Mouse (Mus musculus): ENCODE results near the gene Sstr3. TPM values are rescaled to one million over a fixed set of nuclear protein-coding genes. Genes with fewer than 3 reads are reported as not detected.
A peak's percentile ranks its signal among the peaks of the same experiment; 100 is the strongest.

Gene Sstr3
- polyA plus RNA-seq, 1 experiment from 2014 or later: 0.24 TPM

GRCm38 (mm10) chr15:78535723-78536421 lies 8.6 kb downstream of the Sstr3 start:
- Histone ChIP-seq H3K4me2 (replicated peaks) (no peak overlapping the region), H3K4me1 (replicated peaks) (peaks cover 16% of the 10 kb centered on the region), H3K27ac (no peak overlapping the region), H3K4me3 (replicated peaks) (no peak overlapping the region), H3K27me3 (replicated peaks) (no peaks in the 10 kb centered on the region), H3K9ac (no peak overlapping the region), H3K9me3 (no peaks in the 10 kb centered on the region), H3K36me3 (no peaks in the 10 kb centered on the region)
- 57% methylated on average over 10 of the region's 10 CpGs for WGBS
- ATAC-seq: no peak

GRCm38 (mm10) chr15:78533346-78533835 lies 11.1 kb downstream of the Sstr3 start:
- ATAC-seq: no peak
- peak overlapping the region; percentile 61 for H3K27ac ChIP-seq
- 73% methylated on average over 10 of the region's 10 CpGs for WGBS

GRCm38 (mm10) chr15:78532566-78533345 lies 11.7 kb downstream of the Sstr3 start:
- Histone ChIP-seq H3K27me3 (replicated peaks) (no peaks in the 10 kb centered on the region), H3K4me3 (replicated peaks) (no peak overlapping the region), H3K9ac (peak overlapping the region; percentile 12; the same call in 1 of the 2 replicates), H3K36me3 (no peaks in the 10 kb centered on the region), H3K4me1 (replicated peaks) (peaks cover 35% of the 10 kb centered on the region), H3K4me2 (replicated peaks) (no peak overlapping the region; the same call in none of the 2 replicates), H3K9me3 (no peaks in the 10 kb centered on the region), H3K27ac (peak overlapping the region; percentile 61)
- WGBS: 48% methylated on average over 10 of the region's 10 CpGs
- peak; percentile 19 for ATAC-seq

More at GRCm38 (mm10) chr15:78533346-78533835, 11.1 kb downstream of the Sstr3 start:
- no peaks in the 10 kb centered on the region for H3K27me3 ChIP-seq (replicated peaks)
- H3K4me3 ChIP-seq (replicated peaks): no peak overlapping the region
- no peak overlapping the region for H3K9ac ChIP-seq
- no peaks in the 10 kb centered on the region for H3K36me3 ChIP-seq
- H3K4me2 ChIP-seq (replicated peaks): no peak overlapping the region
- H3K4me1 ChIP-seq (replicated peaks): peaks cover 35% of the 10 kb centered on the region
- H3K9me3 ChIP-seq: no peaks in the 10 kb centered on the region

- Histone ChIP-seq H3K4me3 (replicated peaks) (peak overlapping the region; percentile 21), H3K27ac (peak overlapping the region; percentile 79), H3K36me3 (no peaks in the 10 kb centered on the region), H3K4me2 (replicated peaks) (peak overlapping the region; percentile 59), H3K27me3 (replicated peaks) (no peaks in the 10 kb centered on the region), H3K9me3 (no peaks in the 10 kb centered on the region), H3K4me1 (replicated peaks) (peaks cover 35% of the 10 kb centered on the region), H3K9ac (peak overlapping the region; percentile 38)
- ATAC-seq: peak; percentile 90
- WGBS: under 1% methylated on average over 25 of the region's 25 CpGs
Observed at GRCm38 (mm10) chr15:78531901-78532469, 12.5 kb downstream of the Sstr3 start.

DNA sequence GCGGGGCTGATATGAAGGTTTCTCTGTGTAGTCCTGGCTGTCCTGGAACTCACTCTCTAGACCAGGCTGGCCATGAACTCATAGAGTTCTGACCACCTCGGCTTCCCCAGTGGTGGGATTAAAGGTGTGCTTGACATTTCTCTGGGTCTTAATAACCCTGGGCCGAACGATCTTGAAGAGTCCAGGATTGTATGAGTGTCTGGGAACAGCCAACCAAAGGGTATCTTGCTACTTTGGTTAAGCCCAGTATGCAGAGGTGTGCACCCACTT lies 13.1 kb downstream of the Sstr3 start:
- peak overlapping the region; percentile 21; the same call in 1 of the 2 replicates for H3K4me3 ChIP-seq (replicated peaks)
- peak overlapping the region; percentile 38; the same call in 1 of the 2 replicates for H3K9ac ChIP-seq
- peak overlapping the region; percentile 59 for H3K4me2 ChIP-seq (replicated peaks)
- H3K27me3 ChIP-seq (replicated peaks): no peaks in the 10 kb centered on the region
- H3K4me1 ChIP-seq (replicated peaks): peaks cover 35% of the 10 kb centered on the region
- peak overlapping the region; percentile 79 for H3K27ac ChIP-seq
- no peaks in the 10 kb centered on the region for H3K9me3 ChIP-seq
- ATAC-seq: no peak; the same call in 1 of the 2 replicates
- no peaks in the 10 kb centered on the region for H3K36me3 ChIP-seq
- 68% methylated on average over 4 of the region's 4 CpGs for WGBS

GRCm38 (mm10) chr15:78530671-78531450 lies 13.6 kb downstream of the Sstr3 start, which contains the start of gene C1qtnf6:
Gene C1qtnf6, minus strand, starts transcription at chr15:78531416.
- Histone ChIP-seq H3K9me3 (no peaks in the 10 kb centered on the region), H3K4me1 (replicated peaks) (peaks cover 35% of the 10 kb centered on the region), H3K4me3 (replicated peaks) (peak within 1 kb of the TSS; percentile 21)

DNA sequence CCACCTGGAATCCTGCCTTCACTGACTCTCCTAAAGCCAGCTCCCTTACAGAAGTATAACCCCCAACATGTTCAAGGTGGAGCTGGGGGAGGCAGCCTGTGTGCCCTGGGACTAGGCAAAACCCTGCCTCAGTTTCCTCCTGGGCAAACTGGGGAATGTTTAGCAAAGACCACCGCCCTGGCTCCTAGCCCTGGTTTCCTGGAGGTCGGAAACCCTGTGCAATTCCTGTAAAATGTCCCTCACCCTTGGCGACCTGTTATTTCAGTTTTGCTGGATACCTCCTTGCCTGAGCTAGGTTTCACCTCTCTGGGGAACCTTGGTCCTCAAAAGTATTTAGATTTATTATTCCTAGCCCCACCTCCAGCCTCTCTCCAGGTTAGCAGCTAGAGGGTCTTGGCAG lies 14.3 kb downstream of the Sstr3 start:
- Histone ChIP-seq H3K4me2 (replicated peaks) (peak overlapping the region; percentile 76; the same call in 1 of the 2 replicates), H3K4me3 (replicated peaks) (no peak overlapping the region), H3K27me3 (replicated peaks) (no peaks in the 10 kb centered on the region), H3K9ac (peak overlapping the region; percentile 62; the same call in 1 of the 2 replicates), H3K27ac (0 out of 2 replicates have a peak overlapping the region, but pooled peaks have one; percentile 78), H3K9me3 (no peaks in the 10 kb centered on the region), H3K4me1 (replicated peaks) (peaks cover 33% of the 10 kb centered on the region), H3K36me3 (no peaks in the 10 kb centered on the region)
- WGBS: 81% methylated on average over 3 of the region's 3 CpGs
- ATAC-seq: no peak

More at GRCm38 (mm10) chr15:78530671-78531450, 13.6 kb downstream of the Sstr3 start, which contains the start of gene C1qtnf6:
- H3K9ac ChIP-seq: peak within 1 kb of the TSS; percentile 62
- WGBS: 67% methylated on average over 17 of the region's 17 CpGs
- peak within 1 kb of the TSS; percentile 79 for H3K27ac ChIP-seq
- peak within 1 kb of the TSS; percentile 59 for H3K4me2 ChIP-seq (replicated peaks)
- no peak for ATAC-seq
- no peaks in the 10 kb centered on the region for H3K36me3 ChIP-seq
- H3K27me3 ChIP-seq (replicated peaks): no peaks in the 10 kb centered on the region

DNA sequence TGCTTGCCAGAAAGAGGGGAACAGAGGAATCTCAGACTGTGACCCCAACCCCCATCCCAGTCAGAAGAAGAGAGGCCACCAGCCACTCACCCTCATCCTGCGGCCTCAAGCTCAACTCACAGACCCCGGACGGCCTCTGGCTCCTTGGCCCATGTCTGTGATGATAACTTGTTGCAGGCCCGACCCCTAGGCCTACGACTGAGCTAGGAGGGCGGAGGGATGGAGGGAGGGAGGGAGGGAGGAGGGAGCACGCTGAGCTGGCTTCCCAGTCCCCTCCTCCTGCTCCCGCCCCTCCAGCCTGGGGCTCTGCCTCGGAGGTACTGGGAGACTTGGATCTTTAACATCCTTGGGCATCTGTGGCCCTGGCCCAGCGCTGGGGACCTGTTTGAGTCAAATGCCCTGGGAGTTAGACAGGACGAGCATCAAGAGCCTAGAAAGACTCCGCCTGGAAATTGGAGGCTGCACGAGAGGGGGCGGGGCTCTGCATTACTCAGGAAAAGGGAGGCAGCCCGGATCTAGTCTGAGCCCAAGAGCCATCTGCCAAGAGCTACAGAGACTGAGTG lies 15.0 kb downstream of the Sstr3 start:
- Histone ChIP-seq H3K27ac (peak overlapping the region; percentile 78), H3K4me3 (replicated peaks) (peak overlapping the region; percentile 36), H3K4me1 (replicated peaks) (peaks cover 33% of the 10 kb centered on the region), H3K9me3 (no peaks in the 10 kb centered on the region), H3K9ac (peak overlapping the region; percentile 62), H3K4me2 (replicated peaks) (peak overlapping the region; percentile 76), H3K36me3 (no peaks in the 10 kb centered on the region), H3K27me3 (replicated peaks) (no peaks in the 10 kb centered on the region)
- 6% methylated on average over 15 of the region's 15 CpGs for WGBS
- peak; percentile 46 for ATAC-seq

DNA sequence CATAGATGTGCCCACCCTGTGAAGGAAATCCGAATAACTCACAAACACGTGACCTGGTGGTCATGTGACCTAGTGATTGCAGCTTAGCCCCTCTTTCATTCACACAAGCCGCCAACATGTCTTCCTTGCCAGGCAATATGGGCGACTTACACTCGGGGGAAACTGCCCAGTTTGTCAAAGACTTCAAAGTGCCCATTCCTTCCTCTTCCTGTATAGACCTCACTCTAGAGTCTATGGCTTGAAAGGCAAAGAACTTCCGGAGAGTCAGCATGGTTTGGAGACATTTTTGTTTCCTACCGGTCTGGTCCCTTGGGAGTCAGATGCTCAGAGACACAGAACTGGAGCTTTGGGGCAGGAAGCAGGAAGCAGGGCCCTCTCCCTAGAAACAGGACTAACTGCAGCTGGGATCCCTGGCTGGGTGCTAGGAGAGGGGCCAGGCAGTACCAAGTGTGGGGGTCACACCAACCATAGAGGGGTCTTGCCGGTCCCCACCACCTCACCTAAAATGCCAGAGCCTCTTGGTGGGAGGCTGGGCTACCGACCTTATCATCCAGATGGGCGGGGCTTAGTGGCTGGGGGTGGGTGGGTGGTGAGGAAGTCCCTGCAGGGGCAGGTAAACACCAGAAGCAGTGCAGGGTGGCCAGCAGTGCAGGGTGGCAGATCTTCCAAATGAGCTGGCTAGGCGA lies 15.6 kb downstream of the Sstr3 start:
- Histone ChIP-seq H3K4me2 (replicated peaks) (peak overlapping the region; percentile 76), H3K27me3 (replicated peaks) (no peaks in the 10 kb centered on the region), H3K9me3 (no peaks in the 10 kb centered on the region), H3K36me3 (no peaks in the 10 kb centered on the region), H3K9ac (peak overlapping the region; percentile 62), H3K4me1 (replicated peaks) (peaks cover 33% of the 10 kb centered on the region), H3K27ac (peak overlapping the region; percentile 78), H3K4me3 (replicated peaks) (peak overlapping the region; percentile 36)
- no peak for ATAC-seq
- 32% methylated on average over 11 of the region's 11 CpGs for WGBS

DNA sequence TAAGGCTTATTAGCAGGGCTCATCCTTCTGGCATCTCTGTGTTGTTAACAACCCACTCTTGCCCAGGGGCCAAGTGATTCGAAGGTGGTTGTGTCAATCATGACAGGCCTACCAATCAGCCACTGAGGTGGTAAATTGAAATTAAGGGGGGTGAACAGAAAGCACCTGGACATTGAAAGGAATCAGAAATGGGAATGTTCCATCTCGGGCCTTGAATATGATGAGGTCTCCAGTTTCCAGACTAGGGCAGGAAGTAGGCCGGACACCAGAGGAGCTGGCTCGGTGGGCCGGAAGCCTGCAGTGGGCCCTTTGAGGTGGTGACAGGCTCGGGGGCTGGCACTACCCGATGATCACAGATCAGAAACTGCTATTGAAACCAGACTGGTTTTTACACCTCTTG lies 16.5 kb downstream of the Sstr3 start:
- H3K4me1 ChIP-seq (replicated peaks): peaks cover 30% of the 10 kb centered on the region
- H3K9ac ChIP-seq: 0 out of 2 replicates have a peak overlapping the region, but pooled peaks have one; percentile 17
- no peaks in the 10 kb centered on the region for H3K27me3 ChIP-seq (replicated peaks)
- no peak overlapping the region for H3K27ac ChIP-seq
- no peak for ATAC-seq
- WGBS: 74% methylated on average over 7 of the region's 7 CpGs
- no peaks in the 10 kb centered on the region for H3K9me3 ChIP-seq
- H3K36me3 ChIP-seq: no peaks in the 10 kb centered on the region
- no peak overlapping the region for H3K4me3 ChIP-seq (replicated peaks)
- no peak overlapping the region for H3K4me2 ChIP-seq (replicated peaks)

GRCm38 (mm10) chr15:78524163-78524562 lies 20.3 kb downstream of the Sstr3 start:
- Histone ChIP-seq H3K9ac (no peak overlapping the region), H3K4me3 (replicated peaks) (no peak overlapping the region), H3K27me3 (replicated peaks) (no peaks in the 10 kb centered on the region), H3K9me3 (no peaks in the 10 kb centered on the region), H3K36me3 (no peaks in the 10 kb centered on the region), H3K4me2 (replicated peaks) (no peak overlapping the region), H3K4me1 (replicated peaks) (0 out of 2 replicates have a peak, but pooled peaks cover 4% of the 10 kb centered on the region), H3K27ac (no peak overlapping the region)
- 91% methylated on average over 5 of the region's 5 CpGs for WGBS
- ATAC-seq: no peak

Data from intestine, embryonic 15.5 days (tissue).